Mouse (Mus musculus): ENCODE data around the gene Obscn. TPM values are rescaled to one million over a fixed set of nuclear protein-coding genes. Genes with fewer than 3 reads are reported as not detected.

The Obscn gene
- total RNA-seq, 2 experiments from 2014 or later, result 1,684 to 1,873 TPM

DNA sequence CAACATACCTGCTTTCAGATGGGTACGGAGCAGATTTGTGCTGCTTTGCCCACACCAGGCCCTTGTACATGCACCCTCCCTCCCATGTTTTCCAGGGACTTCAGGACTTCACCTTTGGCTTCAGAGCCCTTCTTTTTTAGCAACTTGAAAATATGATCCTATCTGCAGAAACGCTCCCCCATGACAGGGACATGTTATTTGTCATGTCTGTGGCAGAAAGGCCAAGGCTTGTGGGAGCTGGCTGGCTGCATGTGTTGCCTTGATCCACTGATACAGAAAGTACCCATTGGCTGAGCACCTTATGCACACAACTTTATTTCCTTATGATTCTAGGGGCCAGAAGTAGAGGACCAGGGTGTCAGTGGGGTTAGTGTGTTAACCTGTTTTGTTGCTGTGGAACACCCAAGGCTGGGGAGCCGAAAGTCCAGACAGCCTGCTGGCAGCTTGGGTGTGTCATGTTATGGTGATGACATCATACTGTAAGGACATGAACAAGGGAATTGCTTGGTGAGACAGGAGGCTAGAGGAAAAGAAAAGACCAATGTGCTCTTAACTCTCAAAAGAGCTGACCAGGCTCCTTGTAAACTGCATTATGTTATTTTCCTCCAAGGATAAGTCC is 150.8 kb downstream of the Obscn start:
- DNase-seq (ENCODE audit: low spot score), result no peak

DNA sequence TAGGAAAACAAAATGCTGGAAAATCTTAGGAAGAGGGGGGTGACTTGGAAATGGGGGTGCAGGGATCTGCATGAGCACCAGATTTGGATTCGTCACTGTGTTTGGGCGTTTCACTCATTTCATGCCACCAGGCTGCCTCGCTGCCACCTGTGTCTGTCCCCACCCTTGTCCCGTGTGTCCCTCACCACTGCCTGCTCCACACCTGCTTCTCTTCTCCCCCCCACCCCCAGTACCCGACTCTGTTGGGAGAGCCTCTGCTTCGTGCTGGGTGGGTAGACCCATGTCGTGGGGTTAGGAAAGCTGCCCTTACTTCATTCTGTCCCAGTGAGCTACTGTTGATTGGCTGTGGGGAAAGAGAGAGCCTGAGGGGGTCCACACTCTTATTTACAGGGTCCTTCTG is 151.5 kb downstream of the Obscn start:
- DNase-seq (ENCODE audit: low spot score), result no peak

- DNase-seq (ENCODE audit: low spot score), result no peak
Observed at GRCm38 (mm10) chr11:58983691-58984341, 152.4 kb downstream of the Obscn start.

GRCm38 (mm10) chr11:58982471-58983097 is 153.6 kb downstream of the Obscn start:
- DNase-seq (ENCODE audit: low spot score), result no peak

DNA sequence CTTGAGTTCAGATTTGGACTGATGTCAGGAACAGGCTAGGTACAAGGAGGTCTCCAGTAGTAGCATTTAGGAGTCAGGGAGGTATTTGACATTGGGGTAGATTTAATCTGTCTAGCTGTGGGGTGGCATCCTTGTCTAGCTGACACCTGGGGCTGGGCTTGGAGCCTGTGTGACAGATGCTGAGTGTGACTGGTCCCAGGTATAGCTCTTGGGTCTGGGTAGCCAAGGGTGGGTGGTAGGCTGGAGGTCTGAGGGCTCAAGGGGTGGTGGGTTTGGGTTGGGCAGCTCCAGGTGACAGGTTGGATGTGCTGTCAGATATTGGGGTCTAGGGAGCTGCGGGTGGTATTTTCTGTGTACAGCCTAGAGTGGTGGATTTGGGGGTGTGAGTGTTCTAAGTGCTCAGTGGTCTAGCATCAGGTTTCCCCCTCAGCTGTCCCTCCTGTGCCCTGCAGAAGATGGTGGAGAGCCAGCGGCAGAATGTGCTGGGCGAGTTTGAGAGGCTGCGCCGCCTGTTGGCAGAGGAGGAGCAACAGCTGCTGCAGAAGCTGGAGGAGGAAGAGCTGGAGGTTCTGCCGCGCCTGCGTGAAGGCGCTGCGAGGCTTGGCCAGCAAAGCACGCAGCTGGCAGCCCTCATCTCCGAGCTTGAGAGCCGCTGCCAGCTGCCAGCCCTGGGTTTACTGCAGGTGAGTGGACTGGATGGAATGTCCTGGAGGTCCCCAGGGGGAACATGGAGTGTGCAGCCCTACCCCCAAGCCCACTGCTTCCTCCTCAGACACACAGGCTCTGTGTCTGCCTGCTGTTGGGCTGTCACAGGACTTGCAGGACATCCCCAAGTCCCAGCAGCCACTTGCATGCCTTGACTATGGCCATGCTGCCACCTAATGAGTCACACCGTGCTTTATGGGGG is 154.4 kb downstream of the Obscn start:
- DNase-seq (ENCODE audit: low spot score), result peak; percentile 84

DNA sequence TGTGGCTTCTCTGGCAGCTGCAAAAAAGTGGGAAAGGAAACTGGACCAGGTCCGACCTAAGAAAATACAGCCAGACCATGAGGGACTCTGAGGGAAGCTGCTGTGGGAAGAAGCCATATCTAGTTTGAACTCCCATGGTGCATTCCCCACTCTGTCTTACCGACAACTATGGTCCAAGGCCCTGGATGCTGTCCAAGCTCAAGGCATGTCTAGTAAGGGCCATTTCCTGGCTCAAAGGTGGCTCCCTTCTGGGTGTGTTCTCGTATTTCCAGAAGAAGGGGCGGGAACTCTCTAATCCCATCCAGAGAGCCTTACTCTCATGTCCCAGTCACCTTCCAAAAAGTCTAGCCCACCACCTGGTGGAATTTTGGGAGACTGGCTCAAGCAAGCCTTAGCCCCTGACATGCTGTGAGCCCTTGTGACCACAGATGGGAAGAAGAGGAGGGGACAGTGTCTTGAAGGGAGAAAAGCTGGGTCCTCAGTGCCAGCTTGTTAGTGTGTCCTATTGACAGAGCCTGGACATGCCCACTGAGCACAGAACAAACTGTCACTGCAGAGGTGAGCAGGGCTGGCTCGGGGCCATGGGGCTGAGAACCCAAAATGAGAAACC is 155.7 kb downstream of the Obscn start:
- DNase-seq (ENCODE audit: low spot score), result no peak

GRCm38 (mm10) chr11:58979661-58980060 is 156.5 kb downstream of the Obscn start:
- peak; percentile 43 for DNase-seq (ENCODE audit: low spot score)

GRCm38 (mm10) chr11:58979183-58979582 is 157.0 kb downstream of the Obscn start:
- no peak for DNase-seq (ENCODE audit: low spot score)

GRCm38 (mm10) chr11:58978706-58979030 is 157.5 kb downstream of the Obscn start:
- no peak for DNase-seq (ENCODE audit: low spot score)

DNA sequence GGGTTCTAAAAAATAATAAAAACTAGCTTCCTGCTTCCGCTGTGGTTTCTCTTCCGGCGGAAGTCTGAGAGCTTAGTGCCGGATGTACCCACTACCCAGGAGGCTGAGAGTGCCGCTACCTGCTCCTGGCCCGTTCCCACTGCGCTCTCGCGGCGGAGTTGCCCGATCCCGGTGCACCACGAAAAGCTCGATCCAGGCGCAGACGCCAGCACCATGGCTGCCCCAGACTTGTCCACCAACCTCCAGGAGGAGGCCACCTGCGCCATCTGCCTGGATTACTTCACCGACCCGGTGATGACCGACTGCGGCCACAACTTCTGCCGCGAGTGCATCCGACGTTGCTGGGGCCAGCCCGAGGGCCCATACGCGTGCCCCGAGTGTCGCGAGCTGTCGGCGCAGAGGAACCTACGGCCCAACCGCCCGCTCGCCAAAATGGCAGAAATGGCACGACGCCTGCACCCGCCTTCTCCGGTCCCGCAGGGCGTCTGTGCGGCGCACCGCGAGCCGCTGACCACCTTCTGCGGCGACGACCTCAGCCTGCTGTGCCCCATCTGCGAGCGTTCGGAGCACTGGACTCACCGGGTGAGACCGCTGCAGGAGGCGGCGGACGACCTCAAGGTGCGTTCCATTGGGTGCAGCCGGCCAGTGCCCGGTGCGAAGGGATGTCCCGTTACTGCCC is 158.0 kb downstream of the Obscn start, which contains the start of gene Trim11:
Trim11 (plus strand) TSS at position 67 of the 679 bp plus-strand sequence.
- peak; percentile 57 for DNase-seq (ENCODE audit: low spot score)

DNA sequence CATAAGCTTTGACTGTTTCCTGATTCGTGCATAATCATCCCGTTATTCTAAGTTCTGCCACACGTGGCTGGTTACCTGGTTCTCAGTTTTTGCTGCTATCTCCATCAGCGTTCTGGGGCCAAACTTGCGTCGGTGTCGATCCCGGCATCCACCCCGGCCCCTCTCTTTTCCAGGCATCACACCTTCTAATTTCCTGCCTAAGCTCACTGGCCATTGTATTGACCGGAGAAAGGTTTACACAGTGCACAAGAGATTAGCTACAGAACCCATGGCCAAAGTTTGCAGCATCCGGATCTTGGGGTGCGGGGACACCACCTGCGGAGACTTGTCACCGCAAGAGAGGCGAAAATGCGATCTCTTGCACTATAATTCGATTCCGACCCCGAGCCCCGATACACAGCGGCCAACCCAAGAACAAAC is 158.6 kb downstream of the Obscn start:
- no peak for DNase-seq (ENCODE audit: low spot score)

DNA sequence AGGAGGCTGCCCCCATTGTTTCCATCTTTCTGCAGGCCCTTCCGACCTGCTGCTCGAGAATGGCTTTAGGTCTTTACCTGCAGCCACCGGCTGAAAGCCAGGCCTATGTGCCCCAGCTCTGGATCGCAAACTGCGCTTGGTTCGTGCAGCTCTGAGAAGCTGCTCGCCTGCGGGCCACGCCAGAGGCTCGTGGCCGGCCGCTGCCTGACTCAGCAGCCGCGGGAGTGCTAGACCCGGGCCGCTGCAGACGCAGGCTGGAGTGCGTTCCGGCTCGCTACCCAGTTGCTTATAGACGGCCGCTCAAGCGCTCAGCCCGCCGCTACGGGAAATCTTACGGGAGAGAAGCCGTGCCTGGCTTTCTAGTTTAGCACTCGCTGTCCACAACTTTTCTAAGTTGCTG is 159.1 kb downstream of the Obscn start:
- no peak for DNase-seq (ENCODE audit: low spot score)

DNA sequence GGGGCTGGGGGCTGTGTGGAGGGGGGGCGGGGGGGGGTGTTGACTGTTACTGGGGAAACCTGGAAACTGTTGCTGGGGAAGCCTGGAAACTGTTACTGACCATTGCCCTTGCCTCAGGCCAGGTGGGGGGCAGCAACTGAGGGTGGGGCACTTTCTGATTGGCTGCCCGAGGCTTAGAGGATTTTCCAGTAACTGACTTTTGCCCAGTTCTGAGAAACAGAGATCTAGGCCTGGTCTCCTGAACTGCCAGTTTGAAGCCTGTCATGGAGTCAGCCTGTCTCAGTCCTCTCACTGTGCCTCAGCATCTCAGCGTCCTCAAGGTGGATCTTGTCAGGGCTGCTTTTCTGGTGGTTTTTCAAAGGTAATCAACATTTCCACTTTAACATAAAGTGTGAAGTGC is 161.8 kb downstream of the Obscn start:
- DNase-seq (ENCODE audit: low spot score), result no peak

GRCm38 (mm10) chr11:58971796-58972195 is 164.4 kb downstream of the Obscn start:
- no peak for DNase-seq (ENCODE audit: low spot score)

DNA sequence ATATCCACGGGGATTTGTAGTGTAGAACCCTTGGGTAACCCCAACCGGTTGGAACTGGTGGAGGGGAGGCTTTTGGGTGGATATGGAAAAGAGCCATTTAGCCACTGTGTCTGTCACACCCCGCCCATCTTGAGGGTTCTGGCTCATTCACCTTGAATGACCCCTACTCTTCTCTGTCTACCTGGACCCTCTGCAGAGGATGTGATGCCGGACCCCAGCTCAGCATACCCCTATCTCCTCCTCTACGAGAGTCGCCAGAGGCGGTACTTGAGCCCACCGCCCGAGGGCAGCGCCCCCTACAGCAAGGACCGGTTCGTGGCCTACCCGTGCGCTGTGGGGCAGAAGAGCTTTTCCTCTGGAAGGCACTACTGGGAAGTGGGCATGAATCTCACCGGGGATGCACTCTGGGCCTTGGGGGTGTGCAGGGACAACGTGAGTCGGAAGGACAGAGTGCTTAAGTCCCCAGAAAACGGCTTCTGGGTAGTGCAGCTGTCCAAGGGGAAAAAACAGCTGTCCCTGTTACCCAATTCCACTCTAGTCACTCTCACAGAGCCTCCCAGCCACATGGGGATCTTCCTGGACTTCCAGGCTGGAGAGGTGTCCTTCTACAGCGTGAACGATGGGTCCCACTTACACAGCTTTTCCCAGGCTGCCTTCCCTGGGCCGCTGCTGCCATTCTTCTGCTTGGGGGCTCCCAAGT is 165.2 kb downstream of the Obscn start:
- no peak for DNase-seq (ENCODE audit: low spot score)

GRCm38 (mm10) chr11:58969659-58970058 is 166.5 kb downstream of the Obscn start:
- DNase-seq (ENCODE audit: low spot score), result no peak

DNA sequence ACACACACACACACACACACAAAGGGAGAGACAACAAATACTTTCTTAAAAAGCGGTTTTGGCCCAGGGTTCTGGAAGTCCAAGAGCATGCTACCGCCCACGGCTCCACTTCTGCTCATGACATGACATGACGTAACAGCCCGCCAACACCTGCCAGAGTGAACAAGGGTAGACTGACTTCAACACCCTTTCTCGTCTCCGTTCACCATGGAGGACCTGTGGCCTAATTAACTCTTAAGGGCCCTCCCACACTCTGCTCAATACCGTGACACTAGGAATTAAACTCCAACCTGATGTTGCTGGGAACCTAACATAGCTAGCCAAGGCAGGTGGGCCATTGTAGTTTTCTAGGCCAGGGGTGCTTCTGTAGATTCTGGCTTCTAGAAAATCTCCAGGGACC is 167.2 kb downstream of the Obscn start:
- DNase-seq (ENCODE audit: low spot score), result no peak

GRCm38 (mm10) chr11:58968551-58968950 is 167.7 kb downstream of the Obscn start:
- DNase-seq (ENCODE audit: low spot score), result no peak

DNA sequence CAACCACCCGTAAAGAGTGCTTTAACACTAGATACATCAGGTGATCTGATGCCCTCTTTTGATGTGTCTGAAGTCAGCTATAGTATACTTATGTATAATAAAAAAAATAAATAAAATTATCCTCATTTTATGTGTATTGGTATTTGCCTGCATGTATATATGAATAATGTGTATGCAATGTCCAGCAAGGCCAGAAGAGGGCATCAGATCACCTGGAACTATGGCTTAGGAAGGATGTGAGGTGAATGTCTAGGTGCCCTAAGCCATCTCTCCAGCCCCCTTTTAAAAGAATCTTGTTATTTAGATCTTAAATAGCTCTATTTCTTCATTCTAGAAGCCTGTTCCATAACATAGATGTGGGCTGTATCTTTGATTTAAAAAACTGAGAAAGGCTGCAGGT is 168.9 kb downstream of the Obscn start:
- DNase-seq (ENCODE audit: low spot score), result no peak

All from gastrocnemius, adult 18-20 months (tissue).